Mouse (Mus musculus): Measurements from ENCODE around the gene Fam53b. TPM values are rescaled to one million over a fixed set of nuclear protein-coding genes. Genes with fewer than 3 reads are reported as not detected.

Gene Fam53b
- total RNA-seq (2021), result 10 to 100 TPM; 69.7 to 74.4 TPM
- long read RNA-seq, experiment 1, full-length matches to known transcripts, result 3 of 7 reads
- long read RNA-seq, experiment 1, partial matches to known transcripts, result 0 of 7 reads
- long read RNA-seq, experiment 1, other reads (novel, unspliced or antisense), result 4 of 7 reads
- long read RNA-seq, experiment 2, partial matches to known transcripts, result 3 of 10 reads
- long read RNA-seq, experiment 2, other reads (novel, unspliced or antisense), result 6 of 10 reads

DNA sequence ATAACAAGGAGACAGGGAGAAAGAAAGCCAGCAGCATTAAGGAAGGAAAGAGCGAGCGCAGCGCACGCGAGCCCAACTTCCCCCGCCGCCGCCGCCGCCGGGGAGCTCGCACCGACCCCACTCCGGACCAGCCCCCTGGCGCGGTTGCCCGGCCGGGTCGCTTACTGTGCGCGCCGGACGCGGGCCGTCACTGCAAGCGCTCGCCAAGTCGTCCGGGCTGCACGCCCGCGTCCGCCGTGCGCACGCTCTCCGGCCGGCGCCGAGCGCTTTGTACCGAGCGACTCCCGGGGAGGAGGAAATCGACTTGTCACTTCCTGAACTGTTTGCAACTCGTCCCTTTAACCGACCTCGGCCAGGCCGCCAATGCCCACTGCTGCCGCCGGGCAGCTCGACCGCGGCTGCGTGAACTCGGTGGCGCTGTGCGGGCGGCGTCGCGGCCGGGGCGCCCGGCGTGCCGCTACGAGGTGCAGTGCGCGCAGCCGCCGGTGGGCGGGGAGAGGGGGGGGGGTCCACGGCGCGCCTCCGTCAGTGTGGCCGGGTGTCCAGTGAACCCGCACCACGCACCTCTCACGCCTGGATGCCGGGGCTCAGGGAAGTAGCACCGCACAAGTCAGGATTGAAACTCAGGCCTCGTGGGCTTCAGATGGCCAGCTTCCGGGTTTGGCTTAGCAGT, at the start of gene Fam53b:
Gene Fam53b (minus strand): TSS at position 471 of the 673 bp plus-strand sequence.
- peak; percentile 52 to 64 for DNase-seq (ENCODE audit: low spot score in 2 of 2)

DNA sequence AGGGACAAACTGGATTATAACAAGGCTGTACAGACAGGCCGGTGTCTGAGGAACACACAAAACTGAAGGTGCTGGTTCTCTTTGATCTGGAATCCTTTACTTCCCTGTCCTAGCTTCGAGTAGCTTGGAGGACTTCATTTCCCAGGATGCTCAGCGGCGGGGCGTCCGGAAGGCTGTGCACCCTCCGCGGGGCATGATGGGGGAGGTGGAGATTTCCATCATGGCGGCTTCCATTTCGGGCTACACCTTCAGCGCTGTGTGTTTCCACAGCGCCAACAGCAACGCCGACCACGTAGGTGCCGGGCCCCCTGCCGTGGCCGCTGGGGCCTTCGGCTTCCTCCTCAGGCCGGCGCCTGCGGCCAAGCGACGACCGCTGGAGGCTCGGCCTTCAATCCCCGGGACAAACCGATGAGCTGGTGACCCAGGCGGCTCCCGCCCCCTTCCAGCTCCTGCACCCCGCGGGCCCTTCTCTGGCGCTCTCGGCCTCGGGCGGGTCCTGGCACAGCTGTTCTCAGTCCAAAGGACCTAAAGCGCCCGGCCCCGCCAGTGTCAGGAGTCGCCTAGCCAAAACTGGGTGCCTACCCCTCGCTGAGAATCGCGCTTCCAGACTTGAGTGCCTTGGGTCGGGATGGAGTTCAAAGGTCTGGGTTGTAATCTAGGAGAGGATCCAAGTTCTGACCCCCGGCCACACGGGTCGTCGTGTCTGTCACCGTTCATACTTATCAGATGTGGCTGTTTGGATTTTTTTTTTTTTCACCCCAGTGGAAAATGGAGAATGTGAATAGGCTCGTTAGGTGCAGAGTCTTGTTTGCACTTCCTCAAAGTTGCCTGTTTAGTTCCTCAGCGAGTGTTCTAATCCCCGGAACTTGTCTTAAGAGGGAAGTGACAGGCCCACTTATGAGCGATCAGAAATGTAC, 45.6 kb upstream of the Fam53b start, which contains the start of gene Abraxas2:
Gene Abraxas2 (plus strand): TSS at position 184 of the 917 bp plus-strand sequence.
- peak; percentile 66 to 86 for DNase-seq (ENCODE audit: low spot score in 2 of 2)

DNA sequence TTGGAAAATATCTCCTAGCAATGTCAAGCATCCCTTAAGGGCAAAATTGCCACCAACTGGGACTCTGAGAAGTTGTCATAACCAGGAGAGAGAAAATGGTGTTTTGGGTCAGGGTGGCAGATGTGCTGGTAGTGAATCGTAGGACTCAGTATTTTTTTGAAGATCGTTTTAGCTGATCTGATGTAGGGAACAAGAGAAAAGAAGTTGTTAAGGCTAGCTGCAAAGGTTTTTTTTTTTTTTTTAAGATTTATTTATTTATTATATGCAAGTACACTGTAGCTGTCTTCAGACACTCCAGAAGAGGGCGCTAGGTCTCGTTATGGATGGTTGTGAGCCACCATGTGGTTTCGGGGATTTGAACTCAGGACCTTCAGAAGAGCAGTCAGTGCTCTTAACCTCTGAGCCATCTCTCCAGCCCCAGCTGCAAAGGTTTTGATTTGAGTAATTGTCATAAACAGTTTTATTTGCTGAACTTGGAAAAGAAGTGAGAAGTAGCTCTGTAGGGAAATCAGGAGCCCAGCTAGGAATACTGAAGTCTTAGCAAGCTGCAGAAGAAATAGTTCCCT, 44.4 kb upstream of the Fam53b start:
- no peak for DNase-seq (ENCODE audit: low spot score in 2 of 2)

DNA sequence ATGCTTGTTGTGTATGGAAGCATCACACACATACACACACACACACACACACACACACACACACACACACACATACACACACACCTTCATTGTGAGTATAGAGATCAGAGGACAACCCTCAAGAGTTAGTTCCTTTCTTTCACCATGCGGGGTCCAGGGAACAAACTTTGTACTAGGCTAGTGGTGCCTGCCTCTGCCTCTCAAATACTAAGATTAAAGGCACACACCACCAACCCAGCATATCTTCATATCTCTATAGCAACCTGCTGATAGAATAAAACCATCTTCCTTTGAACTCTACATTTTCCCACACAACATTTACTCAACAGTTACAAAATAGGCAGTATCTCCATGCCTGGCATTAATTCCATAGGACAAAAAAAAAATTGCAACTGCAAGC, 42.4 kb upstream of the Fam53b start:
- no peak for DNase-seq (ENCODE audit: low spot score in 2 of 2)

DNA sequence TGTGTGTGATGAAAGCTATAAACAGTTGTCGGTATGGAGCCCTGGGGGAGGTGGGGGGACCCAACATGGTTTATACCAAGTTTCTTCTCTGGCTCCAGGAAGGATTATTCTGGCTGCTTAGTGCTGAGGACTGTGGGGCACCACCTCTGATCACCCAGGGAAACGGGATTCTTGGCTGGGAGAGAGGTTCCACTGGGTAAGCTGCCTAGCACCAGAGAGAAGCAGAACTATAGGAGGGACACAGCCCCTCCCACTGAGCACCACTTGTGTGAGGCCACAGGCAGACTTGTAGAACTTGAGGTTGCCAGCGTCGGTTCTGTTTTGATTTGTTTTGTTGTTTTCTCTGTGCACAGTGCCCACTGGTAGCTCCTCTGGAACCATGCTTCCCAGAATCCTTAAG, 40.3 kb upstream of the Fam53b start:
- DNase-seq (ENCODE audit: low spot score in 2 of 2), result no peak

DNA sequence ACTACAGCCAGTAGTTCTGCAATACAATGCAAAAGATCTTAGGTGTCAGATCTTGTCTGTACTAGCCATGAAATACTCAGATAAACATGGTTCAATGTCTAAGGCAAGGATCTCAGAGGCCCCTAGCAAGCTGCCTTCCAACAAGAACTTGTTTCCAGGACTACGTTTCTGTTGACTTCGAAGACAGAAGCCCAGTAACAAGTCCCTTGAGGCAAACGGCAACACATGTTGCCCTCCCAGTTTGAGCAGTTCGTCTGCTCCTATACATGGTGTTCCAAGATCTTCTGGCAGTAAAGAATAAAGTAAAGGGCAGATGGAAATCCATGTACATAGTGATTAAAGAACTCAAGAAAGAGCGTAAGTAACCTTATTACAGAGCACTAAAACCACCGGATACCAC, 39.7 kb upstream of the Fam53b start:
- no peak for DNase-seq (ENCODE audit: low spot score in 2 of 2)

DNA sequence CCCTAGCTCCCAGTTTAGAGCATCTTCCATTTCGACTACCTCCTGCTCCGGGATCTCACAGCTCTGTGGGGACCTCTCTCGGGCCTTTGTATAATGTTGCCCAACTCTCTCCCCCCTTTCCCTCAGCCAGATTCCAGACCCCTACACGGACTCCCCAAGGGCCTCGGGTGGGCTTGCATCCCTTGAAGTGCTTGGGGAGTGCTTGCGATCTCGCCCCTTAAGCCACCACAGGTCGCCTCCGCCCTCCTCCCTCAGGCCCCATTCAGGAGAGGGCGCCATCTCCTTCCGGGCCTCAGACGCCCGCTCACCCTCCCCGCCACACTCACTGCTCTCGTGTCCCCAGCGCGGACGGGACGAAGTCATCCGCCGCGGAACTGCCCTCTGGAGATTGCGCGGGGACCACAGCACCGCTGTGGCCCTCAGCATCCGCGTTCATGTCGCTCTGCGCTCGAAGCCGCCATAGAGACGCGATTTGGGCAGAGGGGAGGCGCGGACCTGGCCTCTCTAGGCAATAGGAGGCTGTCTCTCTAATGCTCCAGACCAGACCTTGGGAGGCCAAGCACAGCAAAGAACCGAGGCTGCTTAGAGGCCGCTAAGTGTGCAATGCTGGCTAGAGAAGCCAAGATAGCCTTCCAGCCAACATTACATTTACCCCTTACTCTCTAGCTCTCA, 38.6 kb upstream of the Fam53b start, which contains the start of gene Eef1akmt2:
Gene Eef1akmt2 (minus strand): TSS at position 501 of the 672 bp plus-strand sequence.
- peak; percentile 54 to 72 for DNase-seq (ENCODE audit: low spot score in 2 of 2)

DNA sequence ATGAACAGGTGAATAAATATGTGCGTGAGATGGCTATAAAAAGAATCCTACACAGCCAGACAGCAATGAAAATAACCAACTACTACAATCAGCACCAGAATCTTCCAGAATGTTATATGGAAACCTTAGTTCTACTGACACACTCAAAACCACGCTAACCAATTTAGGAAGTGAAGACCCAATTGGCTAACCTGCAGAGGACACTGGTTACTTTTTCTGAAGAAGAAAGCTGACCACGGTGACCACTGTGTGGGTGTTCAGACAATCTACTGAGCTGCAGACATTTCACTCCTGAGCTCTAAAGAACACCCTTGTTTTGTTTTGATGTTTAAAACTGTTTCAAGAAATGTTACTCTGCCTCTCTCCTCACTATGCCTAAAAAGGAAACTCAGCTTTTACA, 29.5 kb upstream of the Fam53b start:
- no peak for DNase-seq (ENCODE audit: low spot score in 2 of 2)

DNA sequence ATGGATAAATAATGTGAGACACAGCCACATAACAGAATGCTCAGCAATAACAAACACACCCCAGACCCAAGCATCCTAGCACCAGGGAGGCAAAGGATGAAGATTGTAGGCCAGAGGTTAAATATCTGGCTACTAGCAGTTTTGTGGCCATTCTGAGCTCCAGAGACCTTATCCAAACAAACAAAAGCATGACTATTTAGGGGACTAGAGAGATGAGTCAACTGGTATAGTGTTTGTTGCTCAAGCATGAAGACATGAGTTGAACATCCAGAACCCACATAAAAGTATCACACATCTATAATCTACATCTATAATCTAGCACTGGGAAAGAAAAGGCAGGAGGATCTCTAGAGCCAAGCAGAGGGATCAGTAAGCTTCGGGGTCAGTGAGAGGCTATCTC, 28.8 kb upstream of the Fam53b start:
- no peak for DNase-seq (ENCODE audit: low spot score in 2 of 2)

DNA sequence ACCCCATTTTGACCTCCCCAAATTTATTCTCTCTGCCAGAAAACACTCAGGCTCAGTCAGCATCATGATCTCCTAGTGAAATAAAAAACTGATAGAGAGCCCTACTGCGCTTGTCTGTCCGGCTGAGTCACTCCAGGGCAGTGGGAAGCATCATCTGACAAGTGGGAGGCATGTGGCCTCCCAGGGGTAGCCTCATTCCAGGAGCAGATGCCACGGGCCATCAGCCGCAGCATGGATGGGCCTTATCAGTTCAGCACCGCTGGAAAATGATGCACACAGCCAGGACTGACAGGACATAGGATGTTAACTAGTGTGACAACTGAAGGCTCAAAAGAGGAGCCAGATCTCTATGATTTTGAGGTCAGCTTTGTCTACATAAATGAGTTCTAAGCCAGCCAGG, 27.6 kb upstream of the Fam53b start:
- no peak for DNase-seq (ENCODE audit: low spot score in 2 of 2)

DNA sequence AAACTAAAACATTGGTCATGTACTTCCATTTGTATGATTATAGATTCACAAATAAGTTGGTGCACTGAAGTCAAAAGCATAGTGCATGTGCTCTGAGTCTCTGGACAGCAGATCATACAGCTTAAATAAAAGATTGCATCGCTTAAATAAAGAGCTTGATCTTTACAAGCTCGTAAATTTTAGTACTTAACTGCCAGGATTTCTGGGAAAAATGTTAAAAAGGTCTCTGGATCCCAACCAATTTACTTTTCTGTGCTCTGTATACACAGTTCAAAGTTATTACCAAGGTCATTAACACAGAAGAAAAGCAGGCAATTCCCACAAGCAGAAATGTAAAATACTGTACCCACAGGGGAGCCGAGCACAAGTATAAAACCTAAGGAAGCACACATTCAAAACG, 17.3 kb upstream of the Fam53b start:
- no peak for DNase-seq (ENCODE audit: low spot score in 2 of 2)

DNA sequence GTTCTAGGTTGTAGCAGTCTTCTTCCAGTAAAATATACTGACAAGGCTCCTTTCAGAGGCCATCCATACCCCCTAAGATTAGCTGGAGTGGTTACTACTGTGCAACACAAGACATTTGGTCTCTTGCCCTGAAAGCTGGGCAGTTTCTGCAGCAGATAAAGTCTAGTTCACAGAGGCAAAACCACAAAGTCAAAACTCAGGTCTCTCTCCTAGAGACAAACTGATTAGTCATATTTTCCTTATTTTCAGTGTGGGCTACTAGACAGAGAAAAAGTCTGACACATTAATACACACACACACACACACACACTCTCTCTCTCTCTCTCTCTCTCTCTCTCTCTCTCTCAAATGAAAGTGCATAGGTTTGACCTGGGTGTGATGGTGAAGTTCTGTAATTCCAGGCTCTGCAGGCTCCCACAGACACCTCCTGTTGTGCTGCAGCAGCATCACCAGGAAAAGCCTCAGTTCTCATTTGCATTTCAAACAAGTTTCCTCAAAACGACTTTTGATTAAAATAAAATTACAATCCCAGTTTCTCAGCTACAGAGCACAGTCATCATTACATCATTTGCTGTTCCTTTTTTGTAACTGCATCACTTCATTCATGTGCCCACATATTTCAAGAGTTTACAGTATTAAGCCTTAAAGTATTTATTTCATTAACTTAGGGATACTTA, 10.8 kb upstream of the Fam53b start:
- DNase-seq (ENCODE audit: low spot score in 2 of 2), result no peak

DNA sequence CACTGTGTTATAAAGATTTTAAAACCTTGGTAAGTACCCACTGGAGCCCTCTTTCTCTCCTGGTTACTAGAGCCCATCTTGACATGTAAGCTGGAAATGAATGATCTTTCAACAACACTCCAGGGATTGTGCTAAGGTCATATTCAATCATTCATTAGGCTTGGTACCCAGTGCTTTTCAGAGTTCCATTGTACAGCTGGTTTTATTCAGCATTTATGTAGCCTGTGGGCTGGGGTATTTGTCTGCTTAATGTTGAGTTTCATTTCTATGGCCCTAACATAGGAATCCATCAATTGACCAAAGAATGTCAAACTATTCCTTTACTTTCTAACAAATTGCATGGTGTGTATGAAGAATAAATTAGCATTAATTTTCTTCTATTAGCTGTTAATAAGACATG, 10.1 kb upstream of the Fam53b start:
- DNase-seq (ENCODE audit: low spot score in 2 of 2), result no peak

DNA sequence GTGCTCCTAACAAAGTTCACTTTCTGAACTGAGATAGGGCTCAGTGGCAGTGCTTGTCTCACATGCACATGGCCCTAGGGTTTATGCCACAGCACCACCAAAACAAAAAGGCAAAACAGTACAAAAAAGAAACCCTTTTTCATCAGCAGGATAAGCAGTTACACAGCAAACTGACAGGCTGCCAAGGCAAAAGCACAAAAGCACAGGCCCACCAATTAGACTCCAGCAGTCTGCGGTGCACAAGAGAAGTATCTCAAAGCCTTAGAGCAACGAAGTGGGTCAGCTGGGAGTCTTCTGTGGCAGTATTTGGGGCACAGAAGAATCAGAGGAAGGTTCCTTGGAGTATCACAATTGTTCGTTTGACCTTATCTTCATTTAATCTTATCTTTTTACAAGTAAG, 7.0 kb upstream of the Fam53b start:
- no peak for DNase-seq (ENCODE audit: low spot score in 2 of 2)

DNA sequence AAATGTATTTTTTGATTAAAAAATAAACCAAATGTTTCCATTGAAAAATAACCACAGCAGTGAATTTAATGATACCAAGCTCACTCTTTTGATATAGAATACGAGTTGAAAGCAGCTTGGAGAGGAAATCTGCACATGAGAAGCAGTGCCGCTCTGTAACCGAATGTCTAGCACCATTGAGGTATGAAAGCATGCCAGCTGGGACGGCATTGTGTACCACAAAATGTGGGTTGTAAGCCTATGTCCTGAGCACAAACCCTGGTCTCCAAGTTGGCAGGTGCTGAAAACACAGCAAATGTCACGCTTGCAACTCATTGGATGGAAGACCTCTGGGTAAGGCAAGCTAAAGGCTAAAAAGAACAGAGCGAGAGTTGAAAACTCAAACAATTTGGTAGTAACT, 3.4 kb upstream of the Fam53b start:
- DNase-seq (ENCODE audit: low spot score in 2 of 2), result no peak

DNA sequence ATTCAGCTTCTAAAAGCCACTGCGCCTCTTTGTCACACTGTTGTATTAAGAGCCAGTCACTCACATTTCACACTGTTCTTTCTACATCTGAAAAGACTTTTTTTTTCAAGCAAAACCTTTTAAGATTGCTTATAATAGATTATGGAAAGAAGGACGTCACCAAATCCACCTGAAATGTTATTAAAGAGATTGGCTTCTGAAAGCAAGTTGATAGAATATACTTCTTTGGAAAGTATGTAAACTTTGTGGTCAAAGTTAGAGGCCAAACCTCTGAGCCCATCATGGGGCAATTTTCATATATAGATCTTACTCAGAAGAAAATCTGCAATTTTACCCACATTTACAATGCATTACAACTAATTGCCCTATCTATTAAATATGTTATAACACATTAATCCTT, 2.8 kb upstream of the Fam53b start:
- DNase-seq (ENCODE audit: low spot score in 2 of 2), result no peak

DNA sequence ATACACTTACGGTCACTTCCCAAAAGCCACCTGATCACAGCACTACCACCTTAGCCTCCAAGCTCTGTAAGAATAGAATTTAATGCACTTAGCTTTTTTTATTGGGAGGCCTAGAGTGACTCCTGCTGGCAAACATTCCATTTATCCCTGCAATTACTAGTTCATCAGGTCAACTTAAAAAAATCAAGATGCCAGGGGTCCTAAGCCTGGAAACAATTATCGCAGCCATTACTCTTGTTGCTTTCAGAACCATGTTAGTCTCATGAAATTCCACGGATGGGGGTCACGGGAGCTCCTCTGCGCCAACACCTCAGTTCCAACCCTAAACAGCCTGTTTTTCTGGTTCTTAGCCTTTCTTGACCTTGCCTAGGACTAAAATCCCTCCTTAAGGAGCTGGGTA, 1.4 kb upstream of the Fam53b start:
- DNase-seq (ENCODE audit: low spot score in 2 of 2), result no peak

DNA sequence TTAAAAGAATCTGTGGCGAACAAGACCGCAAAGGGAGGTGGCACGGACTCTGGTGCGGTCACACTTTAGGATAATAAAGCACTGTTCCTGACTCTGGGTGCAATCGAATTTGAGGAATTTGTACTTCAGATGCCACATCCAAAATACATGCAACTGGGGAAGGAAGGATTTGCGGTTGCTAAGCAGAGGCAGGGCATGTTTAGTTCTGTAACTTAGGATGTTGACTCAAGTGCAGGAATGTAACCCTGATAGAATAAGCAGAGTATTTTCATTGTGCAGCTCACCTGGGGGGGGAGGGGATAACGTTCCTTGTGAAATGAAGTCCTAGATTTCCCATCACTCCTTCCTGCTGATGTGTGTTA, 384 bp upstream of the Fam53b start:
- DNase-seq (ENCODE audit: low spot score in 2 of 2), result no peak

DNA sequence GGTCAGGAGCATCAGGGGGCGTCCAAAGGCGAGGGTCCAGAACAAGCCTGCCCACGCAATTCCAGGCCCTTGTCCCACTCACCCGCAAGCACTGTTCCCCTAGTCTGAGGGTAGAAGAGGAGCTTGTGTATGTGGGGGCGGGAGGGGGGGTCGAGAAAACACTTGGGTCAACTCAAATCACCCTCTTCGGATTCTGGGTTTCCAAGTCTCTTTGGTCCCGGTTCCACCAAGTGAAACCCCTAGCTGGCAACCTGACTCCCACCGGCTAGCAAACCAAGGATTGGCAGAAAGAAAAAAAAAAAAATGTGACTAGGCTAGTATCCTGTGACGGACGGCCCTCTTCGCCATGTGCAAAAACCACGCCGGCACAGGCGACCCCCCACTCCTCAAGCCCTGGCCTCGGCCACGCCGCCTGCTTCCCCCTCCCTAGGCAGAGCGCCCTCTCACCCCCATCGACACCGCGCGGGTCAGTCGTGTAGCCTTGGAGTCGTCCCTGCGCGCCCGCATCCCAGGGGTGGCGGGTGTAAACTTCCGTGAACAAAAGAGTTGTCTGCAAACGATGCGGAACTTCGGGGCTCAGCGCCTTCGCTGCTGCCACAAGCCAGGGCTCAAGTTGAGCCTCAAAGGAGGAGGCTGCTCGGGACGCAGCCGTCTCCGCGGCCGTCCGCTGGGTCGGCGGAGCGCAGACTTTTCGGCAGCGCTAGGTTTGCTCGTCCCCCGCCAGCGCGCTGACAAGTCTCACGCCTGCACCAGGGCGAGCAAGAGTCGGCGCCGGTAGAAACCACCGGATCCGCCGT, 869 bp downstream of the Fam53b start:
- DNase-seq (ENCODE audit: low spot score in 2 of 2), result no peak
